Mouse (Mus musculus) liver, adult 2 months (tissue): ENCODE results near the gene Dgkb. TPM values are rescaled to one million over a fixed set of nuclear protein-coding genes. Genes with fewer than 3 reads are reported as not detected.

Source experiments
- DNase-seq: peaks from one replicate; pipeline ENCODE4 v3.0.0-alpha.2; 2011; ENCODE audit warnings: low read depth, low spot score; ENCODE audit errors: extremely low read depth
- H3K27ac ChIP-seq: fragments of 200-500 bp; replicated peaks from 2 replicates; pipeline ENCODE4 v1.5.1; 2012; ENCODE audit warnings: low read depth, mild to moderate bottlenecking, control low read depth, inconsistent platforms, low read length; ENCODE audit not compliant: insufficient read depth
- H3K27me3 ChIP-seq: fragments of 200-500 bp; 2 replicates; pipeline ENCODE4 v1.6.1; 2012; ENCODE audit warnings: mild to moderate bottlenecking, moderate library complexity, low read length, inconsistent platforms; ENCODE audit not compliant: control insufficient read depth, insufficient read depth
- H3K36me3 ChIP-seq: fragments of 200-500 bp; 2 replicates; pipeline ENCODE4 v1.6.1; 2012; ENCODE audit warnings: low read length, inconsistent platforms; ENCODE audit not compliant: control insufficient read depth, insufficient read depth
- H3K4me1 ChIP-seq: fragments of 200-500 bp; 2 replicates; pipeline ENCODE4 v1.6.1; 2011; ENCODE audit warnings: low read length; ENCODE audit not compliant: control insufficient read depth, insufficient read depth
- H3K4me3 ChIP-seq: fragments of 200-500 bp; 2 replicates; pipeline ENCODE4 v1.5.1; 2011; ENCODE audit warnings: low read depth, mild to moderate bottlenecking, control low read depth, low read length, moderate library complexity; ENCODE audit not compliant: insufficient read depth
- H3K79me2 ChIP-seq: fragments of 200-500 bp; 2 replicates; pipeline ENCODE4 v1.6.1; 2012; ENCODE audit warnings: inconsistent platforms, mild to moderate bottlenecking, low read length, moderate library complexity; ENCODE audit not compliant: control insufficient read depth, insufficient read depth
- H3K9ac ChIP-seq: fragments of 200-500 bp; 2 replicates; pipeline ENCODE4 v1.6.1; 2012; ENCODE audit warnings: low read depth, mild to moderate bottlenecking, control low read depth, inconsistent platforms, low read length
- CTCF ChIP-seq: fragments of 200-500 bp; IDR thresholded peaks from 2 replicates; pipeline ENCODE4 v1.5.1; 2011; ENCODE audit warnings: low read depth, low read length, control low read depth
- POLR2A ChIP-seq: fragments of 200-500 bp; IDR thresholded peaks from 2 replicates; pipeline ENCODE4 v1.6.1; 2011; ENCODE audit warnings: low read length, control low read depth; ENCODE audit not compliant: insufficient read depth; ENCODE audit errors: extremely low read depth
- WGBS: fragments of 180-500 bp; shearing (Covaris S2); methylation state at CpG from one replicate; pipeline ENCODE4 v1.1.7; 2018; 5-methylcytosine and 5-hydroxymethylcytosine counted together
- polyA plus RNA-seq: library from polyadenylated mRNA; depleted of rRNA; stranded (reverse); fragments of >200 nt; gene quantifications from 2 replicates; pipeline ENCODE4 v1.2.3, GENCODE M21; 2012
- total RNA-seq: library from RNA; depleted of rRNA; stranded (reverse); fragments of >200 nt; gene quantifications from 2 replicates; pipeline ENCODE4 v1.2.3, GENCODE M21; 2014

Dgkb gene
- total and polyA plus RNA-seq, 2 experiments, result under 0.01 to 0.04 TPM

DNA sequence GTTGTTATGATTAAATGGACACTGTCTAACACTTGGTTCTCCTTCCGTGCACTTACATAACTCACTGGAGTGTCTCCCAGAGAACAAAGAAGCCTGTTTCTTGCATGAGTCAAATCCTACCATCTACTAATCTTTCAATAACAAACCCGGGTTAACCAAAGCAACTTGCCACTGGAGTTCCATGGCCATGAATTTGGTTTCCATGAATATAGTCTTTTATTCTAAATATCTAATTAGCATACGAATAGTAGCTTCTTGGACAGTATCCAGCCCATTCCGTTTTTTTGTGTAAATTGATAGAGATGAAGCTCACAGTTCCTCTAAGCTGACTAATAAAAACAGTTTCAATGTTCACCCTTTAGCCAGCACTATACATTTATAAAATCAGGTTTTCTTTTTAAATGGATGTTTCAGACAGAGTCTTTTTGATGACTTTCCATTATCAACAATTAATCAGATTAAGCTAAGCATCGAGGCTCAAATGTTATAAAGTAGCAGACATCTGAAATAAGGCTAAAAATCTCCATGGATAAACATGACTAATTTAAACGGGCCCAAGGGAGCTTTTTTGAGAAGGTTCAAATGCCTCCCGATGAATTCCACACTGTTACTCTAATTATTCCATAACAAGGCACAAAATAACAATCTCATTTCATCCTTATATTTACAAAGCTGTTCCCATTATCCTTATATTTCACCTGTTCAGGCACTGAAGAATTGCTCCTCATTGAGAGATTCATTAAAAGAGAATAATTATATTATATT is 633.0 kb downstream of the Dgkb start:
- Histone ChIP-seq H3K4me3 (no peak overlapping the region), H3K79me2 (no peaks in the 10 kb centered on the region), H3K9ac (no peak overlapping the region), H3K36me3 (no peaks in the 10 kb centered on the region), H3K4me1 (no peaks in the 10 kb centered on the region), H3K27ac (no peak overlapping the region), H3K27me3 (no peaks in the 10 kb centered on the region)
- WGBS, result 77% methylated on average over 7 of the region's 7 CpGs
- no peak for DNase-seq
- TF ChIP-seq CTCF, result no peak
- TF ChIP-seq POLR2A, result no peak

DNA sequence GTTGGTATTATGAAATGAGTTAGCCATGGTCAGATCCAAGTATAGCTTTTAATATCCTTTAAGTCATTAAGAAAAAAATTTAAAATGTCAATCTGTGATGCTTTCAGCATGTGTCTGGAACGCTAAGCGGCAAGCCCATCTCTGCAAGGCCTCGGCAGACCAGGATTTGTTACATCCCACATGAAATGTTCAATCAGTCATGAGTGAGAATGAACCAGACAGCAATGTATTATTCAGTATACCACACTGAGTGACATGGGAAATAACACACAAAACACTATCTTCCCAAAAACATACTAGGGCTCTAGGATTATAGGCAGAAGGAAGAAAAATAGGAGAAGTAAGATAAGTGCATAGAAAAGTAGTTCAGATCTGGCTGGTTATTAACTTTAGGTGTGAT is 634.2 kb downstream of the Dgkb start:
- 88% methylated on average over 3 of the region's 3 CpGs for WGBS
- no peaks in the 10 kb centered on the region for H3K36me3 ChIP-seq
- H3K27me3 ChIP-seq, result no peaks in the 10 kb centered on the region
- no peak overlapping the region for H3K4me3 ChIP-seq
- no peak overlapping the region for H3K9ac ChIP-seq
- no peaks in the 10 kb centered on the region for H3K4me1 ChIP-seq
- no peak overlapping the region for H3K27ac ChIP-seq
- no peaks in the 10 kb centered on the region for H3K79me2 ChIP-seq
- DNase-seq, result no peak
- TF ChIP-seq POLR2A (no peak), CTCF (no peak)

DNA sequence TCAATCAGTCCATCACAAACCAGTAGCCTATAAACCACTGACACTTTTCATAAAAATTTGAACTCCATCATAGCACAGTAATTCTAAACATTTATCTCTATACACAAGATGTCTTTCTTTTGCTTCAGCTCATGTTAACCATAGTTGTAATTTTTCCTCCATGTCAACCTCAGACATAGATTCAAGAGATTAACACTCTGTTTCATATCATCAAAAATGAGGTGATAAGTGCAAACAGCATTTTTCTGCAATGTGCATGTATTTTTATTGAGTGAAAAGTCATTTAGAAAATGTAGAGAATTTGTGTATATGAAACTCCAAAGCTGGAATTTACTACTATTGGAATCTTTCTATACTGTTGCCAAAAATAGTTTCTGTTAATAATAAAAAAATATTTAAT is 650.7 kb downstream of the Dgkb start:
- H3K36me3 ChIP-seq, result no peaks in the 10 kb centered on the region
- no peaks in the 10 kb centered on the region for H3K4me1 ChIP-seq
- DNase-seq, result no peak
- TF ChIP-seq CTCF (no peak), POLR2A (no peak)
- no peaks in the 10 kb centered on the region for H3K27me3 ChIP-seq
- no peak overlapping the region for H3K9ac ChIP-seq
- no peak overlapping the region for H3K27ac ChIP-seq
- no peaks in the 10 kb centered on the region for H3K79me2 ChIP-seq
- no peak overlapping the region for H3K4me3 ChIP-seq

DNA sequence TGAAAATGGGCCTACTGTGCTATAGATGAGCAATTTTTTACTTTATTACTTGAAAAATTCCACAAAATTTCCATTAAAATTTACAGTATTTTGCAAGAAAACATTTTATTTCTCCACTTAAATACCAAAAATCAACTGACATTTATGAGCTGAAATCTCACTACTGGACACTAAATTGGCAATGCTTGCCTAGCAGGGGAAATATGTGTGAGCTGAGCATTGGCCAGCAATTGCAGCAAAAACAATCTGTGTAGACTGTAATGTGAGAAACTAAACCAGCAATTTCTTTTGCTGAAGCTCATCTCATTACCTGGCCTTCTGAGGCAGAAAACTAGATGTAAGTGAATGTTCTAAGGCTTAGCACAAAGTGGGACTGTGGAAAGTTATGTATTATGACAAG is 651.1 kb downstream of the Dgkb start:
- Histone ChIP-seq H3K4me1 (no peaks in the 10 kb centered on the region), H3K36me3 (no peaks in the 10 kb centered on the region), H3K4me3 (no peak overlapping the region), H3K9ac (no peak overlapping the region), H3K27ac (no peak overlapping the region), H3K79me2 (no peaks in the 10 kb centered on the region), H3K27me3 (no peaks in the 10 kb centered on the region)
- no peak for TF ChIP-seq CTCF
- TF ChIP-seq POLR2A, result no peak
- DNase-seq, result no peak

DNA sequence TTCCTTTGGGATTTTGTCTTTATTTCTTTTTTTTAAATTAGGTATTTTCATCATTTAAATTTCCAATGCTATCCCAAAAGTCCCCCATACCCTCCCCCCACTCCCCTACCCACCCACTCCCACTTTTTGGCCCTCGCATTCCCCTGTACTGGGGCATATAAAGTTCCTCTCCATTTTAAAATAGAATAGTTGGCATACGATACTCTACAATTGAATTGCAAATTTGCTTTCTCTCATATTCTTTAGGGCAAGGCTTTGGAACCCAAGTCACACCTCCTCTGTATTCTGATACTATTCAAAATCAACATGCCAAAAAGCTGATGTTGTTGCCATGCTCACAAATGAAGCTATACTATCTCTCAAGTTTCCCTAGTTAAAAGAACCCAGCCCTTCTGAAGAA is 679.7 kb downstream of the Dgkb start:
- H3K27me3 ChIP-seq, result no peaks in the 10 kb centered on the region
- no peak overlapping the region for H3K9ac ChIP-seq
- H3K4me3 ChIP-seq, result no peak overlapping the region
- 85% methylated on average over 2 of the region's 2 CpGs for WGBS
- H3K36me3 ChIP-seq, result no peaks in the 10 kb centered on the region
- H3K27ac ChIP-seq, result no peak overlapping the region
- no peak for DNase-seq
- no peak for TF ChIP-seq POLR2A
- TF ChIP-seq CTCF, result no peak
- H3K4me1 ChIP-seq, result no peaks in the 10 kb centered on the region
- no peaks in the 10 kb centered on the region for H3K79me2 ChIP-seq

DNA sequence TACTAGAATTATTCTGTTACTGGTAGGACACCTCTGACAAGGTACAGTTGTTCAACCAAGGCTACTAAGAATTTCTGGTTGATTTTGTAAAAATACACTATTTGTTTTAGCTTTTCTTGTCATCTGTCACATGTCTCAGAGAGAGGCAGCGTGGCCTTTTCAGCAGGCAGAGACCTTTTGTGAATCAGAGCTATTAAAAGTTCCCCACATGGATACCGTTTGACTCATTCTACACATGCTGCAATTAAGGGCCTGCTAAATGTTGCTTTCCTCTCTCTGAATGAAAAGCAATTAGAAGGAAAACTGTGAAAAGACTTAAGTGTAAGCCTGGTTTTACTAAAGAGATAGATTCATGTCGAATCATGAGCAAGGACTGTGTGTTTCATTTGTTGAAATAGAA is 683.4 kb downstream of the Dgkb start:
- 75% methylated on average over 3 of the region's 3 CpGs for WGBS
- no peaks in the 10 kb centered on the region for H3K4me1 ChIP-seq
- no peak overlapping the region for H3K27ac ChIP-seq
- no peaks in the 10 kb centered on the region for H3K79me2 ChIP-seq
- TF ChIP-seq POLR2A, result no peak
- no peak for TF ChIP-seq CTCF
- no peak for DNase-seq
- no peak overlapping the region for H3K9ac ChIP-seq
- no peaks in the 10 kb centered on the region for H3K36me3 ChIP-seq
- no peak overlapping the region for H3K4me3 ChIP-seq
- no peaks in the 10 kb centered on the region for H3K27me3 ChIP-seq
